Mouse (Mus musculus): ENCODE measurements around the gene Tgfa.

Gene Tgfa

DNA sequence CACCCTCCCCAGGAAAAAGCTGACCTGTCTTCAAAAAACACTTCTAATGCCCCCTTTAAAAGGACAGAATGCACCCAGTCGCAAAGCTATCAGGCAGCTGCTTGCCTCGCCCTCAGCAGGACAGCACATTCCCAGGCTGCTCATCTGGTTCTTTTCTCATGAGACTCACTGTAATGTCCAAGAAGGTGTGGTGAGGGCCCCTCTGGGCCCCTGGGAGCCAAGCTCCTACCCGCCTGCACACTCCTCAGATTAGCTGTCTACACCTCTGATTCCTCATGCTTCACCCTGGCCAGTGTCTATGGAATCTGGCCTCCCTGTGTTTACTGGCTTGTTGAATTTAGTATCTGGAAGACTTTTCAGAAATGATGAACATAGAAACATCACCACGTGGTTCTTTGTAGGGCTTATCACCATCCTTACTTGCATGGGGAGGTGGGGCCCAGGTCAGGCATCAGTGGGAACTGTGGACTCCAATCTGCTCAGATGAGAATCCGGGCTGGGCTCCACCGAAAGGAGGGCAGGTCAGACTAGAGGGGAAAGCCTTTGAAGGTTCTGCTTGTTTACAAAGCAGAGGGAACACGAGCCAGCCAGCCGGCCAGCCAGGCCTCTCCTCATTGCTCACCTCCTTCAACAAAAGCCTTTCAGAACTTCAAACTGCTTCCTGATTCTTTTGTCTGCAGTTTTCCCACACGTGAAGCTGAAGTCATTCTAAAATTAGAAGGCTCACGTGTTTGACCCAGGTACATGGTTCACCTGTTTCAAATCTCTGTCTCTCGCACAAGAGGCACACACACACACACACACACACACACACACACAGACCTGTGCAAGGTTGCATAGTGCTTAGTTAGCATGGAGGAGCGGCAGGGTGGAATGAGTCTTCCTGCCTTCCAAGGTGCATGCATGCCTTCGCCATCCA, 38.7 kb downstream of the Tgfa start:
- peak; percentile 24 for DNase-seq

GRCm38 (mm10) chr6:86244866-86245265, 49.8 kb downstream of the Tgfa start:
- no peak for DNase-seq

DNA sequence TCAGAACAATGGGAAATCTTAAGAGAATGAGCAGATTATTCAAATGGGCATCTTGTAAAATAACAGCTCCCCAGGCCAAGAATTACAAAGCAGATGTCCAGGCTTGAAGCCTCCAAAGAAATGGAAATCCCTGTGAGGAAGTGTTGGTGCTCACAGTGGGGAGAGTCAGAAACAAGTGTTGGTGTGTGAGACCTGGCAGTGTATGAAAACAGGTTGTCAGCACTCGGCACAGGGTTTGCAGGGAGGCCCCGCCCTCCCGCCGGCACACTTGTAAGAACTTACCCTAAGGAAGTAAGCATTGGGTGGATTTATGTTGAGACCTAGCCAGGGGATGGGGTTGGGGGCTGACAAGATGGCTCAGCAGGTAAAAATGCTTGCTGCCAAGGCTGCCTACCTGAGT, 50.9 kb downstream of the Tgfa start:
- DNase-seq, result no peak

- no peak for DNase-seq
These were observed 53.5 kb downstream of the Tgfa start for GRCm38 (mm10) chr6:86248562-86248961.

DNA sequence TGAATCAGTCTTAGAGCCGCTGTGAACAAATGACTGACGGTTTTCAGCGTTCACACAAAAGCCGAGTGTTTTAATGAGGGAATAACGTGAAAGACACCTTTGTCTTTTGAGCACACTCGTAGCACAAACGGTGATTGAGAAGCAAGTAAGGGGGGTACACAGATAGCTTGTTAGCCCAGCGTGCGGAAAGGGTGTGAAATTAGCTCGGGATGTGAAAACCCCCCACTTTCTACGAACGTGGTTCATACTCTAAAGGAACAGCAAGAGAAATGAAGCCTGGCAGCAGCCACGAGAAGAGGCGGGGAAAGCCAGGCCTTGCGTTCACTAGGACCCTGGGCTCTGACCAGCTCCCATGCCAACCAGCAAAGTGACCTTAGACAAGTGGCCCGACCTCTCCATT, 54.0 kb downstream of the Tgfa start:
- DNase-seq, result no peak

DNA sequence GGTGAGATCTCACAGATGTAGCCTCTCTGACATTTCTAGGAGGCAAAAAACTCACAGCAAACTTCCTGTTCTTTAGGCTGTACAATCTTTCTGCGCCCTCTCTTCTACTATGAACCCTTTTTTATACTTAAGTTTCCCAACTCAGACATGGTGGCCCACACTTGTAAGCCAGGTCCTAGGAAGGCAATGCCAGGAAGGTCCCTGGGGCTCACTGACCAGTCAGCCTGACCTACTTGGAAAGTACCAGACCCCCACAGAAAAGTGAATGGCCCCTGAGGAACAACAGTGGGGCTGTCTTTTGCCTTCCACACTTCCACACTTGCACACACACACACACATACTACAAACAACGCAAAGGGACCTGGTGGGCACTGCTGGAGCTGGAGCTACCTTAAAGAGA, 55.2 kb downstream of the Tgfa start:
- no peak for DNase-seq

DNA sequence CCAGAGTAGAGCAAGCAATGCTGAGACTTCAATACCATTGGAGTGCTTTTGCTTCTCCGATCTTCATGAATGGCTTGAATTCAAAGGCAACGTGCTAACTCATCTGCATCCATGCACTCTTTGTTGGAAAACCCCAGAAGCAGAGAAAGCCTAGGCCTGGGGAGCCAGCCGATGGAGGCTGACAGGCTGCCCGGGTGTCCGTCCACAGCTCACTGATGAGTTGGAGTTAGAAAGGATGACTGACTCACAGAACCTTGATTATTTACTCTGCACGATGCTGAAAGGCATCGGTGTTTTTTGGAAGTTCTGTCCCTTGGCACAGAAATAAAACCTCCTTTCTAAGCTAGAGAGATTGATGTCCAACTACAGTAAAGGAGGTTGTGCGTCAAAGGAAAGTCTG, 55.8 kb downstream of the Tgfa start:
- DNase-seq, result no peak

GRCm38 (mm10) chr6:86252176-86253125, 57.4 kb downstream of the Tgfa start:
- no peak for DNase-seq

GRCm38 (mm10) chr6:86255899-86256298, 60.9 kb downstream of the Tgfa start:
- no peak for DNase-seq

DNA sequence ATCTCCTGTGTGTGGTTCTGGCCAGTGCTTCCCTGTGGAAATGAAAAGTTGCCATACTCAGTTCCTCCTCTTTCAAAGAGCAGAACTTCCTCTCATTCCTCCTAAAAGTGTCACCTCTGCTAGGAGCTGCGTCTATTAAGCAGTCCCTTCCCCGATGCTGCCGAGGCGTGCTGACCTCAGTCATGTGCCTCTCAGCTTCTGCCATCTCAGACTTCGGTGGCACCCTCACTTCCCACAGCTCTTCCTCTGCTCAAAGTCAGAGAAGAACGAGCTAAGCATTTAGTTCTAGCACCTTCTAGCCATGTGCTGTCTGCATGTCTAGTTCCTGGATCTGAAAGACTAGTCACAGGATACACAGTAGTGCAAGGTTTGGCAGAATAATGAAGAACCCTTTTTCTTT, 64.2 kb downstream of the Tgfa start:
- no peak for DNase-seq

DNA sequence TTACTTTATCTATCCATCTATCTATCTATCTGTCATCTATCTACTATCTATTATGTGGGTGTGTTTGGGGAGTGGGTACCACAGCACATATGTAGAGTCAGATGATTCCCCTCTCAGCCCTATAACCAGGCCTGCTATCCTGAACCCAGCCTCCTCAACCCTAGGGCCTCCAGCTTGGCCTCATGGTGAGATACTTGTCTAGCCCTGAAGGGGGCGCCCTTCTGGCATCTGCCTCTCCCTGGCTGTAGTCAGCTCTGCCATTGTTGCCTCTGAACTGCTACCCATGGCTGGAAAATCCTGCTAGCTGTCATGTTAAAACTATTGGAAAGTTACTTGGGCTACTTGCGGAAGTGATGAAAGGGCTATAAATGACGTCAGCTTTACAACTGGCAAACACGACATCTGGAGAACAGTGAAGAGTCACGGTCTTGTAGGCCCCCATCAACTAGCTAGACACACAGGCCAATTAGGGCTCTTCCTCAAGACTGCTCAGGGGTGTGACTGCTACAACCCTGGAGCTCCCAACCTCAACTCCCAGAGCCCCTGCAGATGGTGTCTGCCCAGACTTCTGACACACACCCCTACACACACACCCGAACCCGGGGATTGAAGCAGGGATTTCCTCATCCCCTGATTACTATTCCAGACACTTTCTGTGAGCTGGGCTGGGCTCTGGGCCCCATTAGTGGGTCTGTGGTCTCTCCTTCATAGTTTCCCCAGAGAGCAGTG, 65.5 kb downstream of the Tgfa start:
- no peak for DNase-seq

DNA sequence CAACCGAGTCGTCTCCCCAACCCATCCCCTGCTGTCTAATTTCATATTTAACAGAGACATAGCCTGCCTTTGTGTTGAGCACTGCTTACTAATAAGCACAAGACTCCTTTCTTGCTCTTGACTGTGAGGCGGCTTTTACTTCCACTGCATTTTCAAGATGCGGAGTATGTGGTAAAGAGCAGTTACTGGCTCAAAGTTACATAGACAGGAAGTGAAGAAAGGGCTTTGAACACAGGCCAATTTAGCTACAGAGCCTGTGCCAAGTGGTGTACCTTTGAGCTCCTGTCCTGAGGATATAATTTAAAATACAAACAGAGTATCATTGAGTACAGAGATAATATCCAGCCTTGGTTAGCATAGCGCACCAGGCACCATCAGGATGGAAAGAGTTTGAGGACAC, 71.8 kb downstream of the Tgfa start:
- DNase-seq, result no peak

DNA sequence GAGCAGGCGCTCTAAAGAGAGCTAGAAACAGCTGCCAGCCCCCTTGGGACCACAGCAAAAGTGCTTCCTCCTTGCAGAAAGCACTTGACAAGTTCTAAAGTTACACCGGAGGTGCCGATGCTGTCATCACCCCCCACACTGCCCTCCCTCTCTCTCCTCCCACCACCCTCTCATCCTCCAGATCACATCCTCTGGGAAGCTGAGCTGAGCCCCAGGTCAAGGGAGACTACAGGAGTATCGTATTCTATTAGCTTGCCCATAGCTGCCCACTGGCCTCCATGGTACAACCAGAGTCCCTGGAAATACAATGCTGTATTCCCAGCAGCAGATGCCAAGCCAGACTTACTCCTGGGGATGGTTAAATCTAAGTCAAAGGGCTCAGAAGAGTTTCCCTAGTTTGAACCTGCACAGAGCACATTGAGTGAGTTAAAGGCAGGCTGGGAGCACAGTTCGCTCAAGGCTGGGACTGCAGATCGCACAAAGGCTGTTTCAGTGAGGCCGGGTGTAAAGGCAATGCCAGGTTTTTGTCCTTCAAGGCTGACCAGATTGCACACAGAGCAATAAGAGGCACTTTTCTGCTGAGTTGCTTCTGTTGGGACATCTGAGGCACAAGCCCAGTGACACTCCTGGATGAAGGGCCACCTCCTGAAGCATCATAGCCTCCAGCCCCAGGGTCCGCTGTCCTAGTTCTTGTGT, 75.5 kb downstream of the Tgfa start:
- no peak for DNase-seq

DNA sequence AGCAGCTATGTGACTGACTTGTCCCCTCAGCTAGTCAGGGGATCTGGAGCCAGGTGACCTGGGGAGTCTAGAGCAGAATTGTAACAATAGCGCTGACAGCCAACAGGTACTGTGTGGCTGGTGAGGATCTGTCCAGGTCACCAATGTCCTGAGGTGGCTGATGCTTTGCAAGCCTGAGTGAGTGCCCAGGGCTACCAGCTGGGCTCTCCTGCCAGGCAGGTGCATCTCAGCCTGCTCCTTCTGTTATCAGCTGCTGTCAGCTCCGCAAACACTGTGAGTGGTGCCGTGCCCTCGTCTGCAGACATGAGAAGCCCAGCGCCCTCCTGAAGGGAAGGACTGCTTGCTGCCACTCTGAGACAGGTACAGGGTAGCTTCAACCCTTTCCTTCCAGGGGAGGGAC, 76.1 kb downstream of the Tgfa start:
- DNase-seq, result no peak

- DNase-seq, result no peak
These were observed 80.7 kb downstream of the Tgfa start for GRCm38 (mm10) chr6:86275704-86276103.

DNA sequence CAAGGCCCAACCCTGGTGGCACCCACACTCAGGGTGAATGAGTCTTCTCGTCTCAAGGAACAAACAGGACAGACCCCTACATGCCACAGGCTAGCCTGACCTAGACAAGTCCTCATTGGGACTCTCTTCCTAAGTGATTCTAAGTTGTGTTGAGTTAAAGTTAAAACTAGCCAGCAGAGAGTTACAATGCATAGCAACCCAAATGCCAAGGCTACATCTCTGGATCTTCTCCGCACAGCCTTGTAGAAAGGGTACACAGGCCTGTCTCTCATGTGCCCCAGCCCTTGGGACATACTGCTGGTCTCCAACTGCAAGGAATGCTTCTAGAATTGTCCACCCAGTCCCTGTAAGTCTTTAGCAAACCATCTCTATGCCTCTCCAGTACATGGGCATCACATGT, 81.8 kb downstream of the Tgfa start:
- no peak for DNase-seq

GRCm38 (mm10) chr6:86277620-86278019, 82.6 kb downstream of the Tgfa start:
- DNase-seq, result no peak

DNA sequence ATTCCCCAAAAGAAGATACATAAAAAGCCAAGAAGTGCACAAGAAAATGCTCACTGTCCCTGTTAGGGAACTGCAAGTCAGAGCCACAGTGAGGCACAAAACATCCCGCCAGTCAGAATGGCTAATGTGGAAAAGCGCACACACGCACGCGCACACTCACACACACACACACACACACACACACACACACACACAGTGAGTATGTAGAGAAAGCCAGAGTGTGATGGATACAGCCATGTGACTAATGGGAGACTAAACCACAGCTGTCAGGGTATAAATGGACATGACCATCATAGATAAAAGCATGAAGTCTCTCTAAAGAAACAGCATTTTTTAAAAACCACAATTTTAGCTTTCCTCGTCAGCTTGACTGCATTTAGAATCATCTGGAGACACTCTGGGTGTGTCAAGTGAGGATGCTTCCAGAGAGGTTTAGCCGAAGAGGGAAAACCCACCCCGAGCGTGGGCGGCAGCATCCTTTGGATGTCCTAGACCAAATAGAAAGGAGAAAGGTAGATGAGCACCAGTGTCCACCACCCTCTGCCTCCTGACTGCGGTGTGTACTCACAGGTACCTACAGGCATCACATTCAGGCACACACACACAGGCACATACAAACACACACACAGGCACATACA, 86.7 kb downstream of the Tgfa start:
- DNase-seq, result no peak

GRCm38 (mm10) chr6:86293301-86293700, 98.3 kb downstream of the Tgfa start:
- DNase-seq, result no peak

DNA sequence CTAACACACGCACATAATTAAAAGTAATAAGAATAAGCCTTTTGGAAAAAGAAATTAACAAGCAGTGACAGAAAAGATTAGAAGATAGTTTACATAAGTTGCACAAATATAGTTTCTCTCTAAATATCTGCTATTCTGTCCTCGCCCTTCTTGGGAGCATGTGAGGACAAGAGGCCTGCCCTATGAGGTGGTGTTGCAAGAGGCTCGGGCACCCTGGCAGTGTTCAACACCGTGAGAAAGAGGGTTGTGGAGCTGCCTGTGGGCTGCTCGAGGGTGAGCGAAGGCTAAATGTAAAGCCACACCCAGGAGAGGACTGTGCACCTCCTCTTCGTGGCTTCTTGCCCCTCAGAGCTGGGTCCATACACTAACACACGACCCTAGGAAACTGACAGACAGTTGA, 100.4 kb downstream of the Tgfa start:
- no peak for DNase-seq

DNA sequence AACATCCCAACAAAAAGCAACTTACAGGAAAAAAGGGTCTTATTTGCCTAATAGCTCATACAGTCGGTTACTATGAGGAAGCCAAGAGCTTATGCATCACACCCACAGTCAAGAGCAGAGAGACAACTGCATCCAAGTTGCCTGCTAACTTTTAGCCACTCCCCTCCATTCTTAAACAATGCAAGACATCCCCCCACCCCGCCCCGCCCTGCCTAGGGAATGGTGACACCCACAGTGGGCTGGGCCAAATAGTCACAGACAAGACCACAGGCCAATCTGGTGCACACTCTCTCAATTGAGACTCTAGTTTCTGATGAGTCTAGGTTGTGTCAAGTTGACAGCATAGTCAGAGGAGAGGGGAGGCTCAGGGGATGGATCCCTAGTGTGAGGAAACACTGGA, 101.1 kb downstream of the Tgfa start:
- no peak for DNase-seq

GRCm38 (mm10) chr6:86296938-86297337, 101.9 kb downstream of the Tgfa start:
- no peak for DNase-seq
